Mouse (Mus musculus) CH12.LX (cell line): ENCODE results near the gene Ap2a1.

Experiments used
- CHD2 ChIP-seq: IDR thresholded peaks from 2 replicates; pipeline ENCODE4 v1.6.1; 2011; ENCODE audit warnings: low read length, improper control_type of control experiment
- CTCF ChIP-seq, 2 experiments: IDR thresholded peaks in 1 of 2; conservative IDR thresholded peaks in 1 of 2; 2 replicates each; pipeline ENCODE4 v1.5.1; 2011 to 2012; ENCODE audit warnings: low read depth in 2 of 2, low read length in 2 of 2, improper control_type of control experiment in 1 of 2, inconsistent platforms in 1 of 2, mild to moderate bottlenecking in 1 of 2, moderate library complexity in 1 of 2
- GABPA ChIP-seq: IDR thresholded peaks from 2 replicates; pipeline ENCODE4 v1.6.1; 2012; ENCODE audit warnings: low read depth, low read length, improper control_type of control experiment, inconsistent platforms; ENCODE audit not compliant: insufficient replicate concordance
- POLR2A ChIP-seq: IDR thresholded peaks from 2 replicates; pipeline ENCODE4 v1.6.1; 2011; ENCODE audit warnings: low read depth, mild to moderate bottlenecking, improper control_type of control experiment, low read length
- TCF12 ChIP-seq: IDR thresholded peaks from 2 replicates; pipeline ENCODE4 v1.6.1; 2014; ENCODE audit warnings: low read depth, mild to moderate bottlenecking, inconsistent platforms, low read length, improper control_type of control experiment

- TF ChIP-seq CTCF (conservative IDR thresholded peaks at IDR 0.05 in 1 of 2, IDR thresholded peaks at IDR 0.05 in 1 of 2; ENCODE audit: low read depth in 2 of 2, low read length in 2 of 2) (no peak), GABPA (no peak), CHD2 (no peak), TCF12 (no peak), POLR2A (no peak)
These were observed 62.1 kb downstream of the Ap2a1 start for GRCm38 (mm10) chr7:44867010-44867702.
